Mouse (Mus musculus): Measurements from ENCODE around the gene Tifab.

DNA sequence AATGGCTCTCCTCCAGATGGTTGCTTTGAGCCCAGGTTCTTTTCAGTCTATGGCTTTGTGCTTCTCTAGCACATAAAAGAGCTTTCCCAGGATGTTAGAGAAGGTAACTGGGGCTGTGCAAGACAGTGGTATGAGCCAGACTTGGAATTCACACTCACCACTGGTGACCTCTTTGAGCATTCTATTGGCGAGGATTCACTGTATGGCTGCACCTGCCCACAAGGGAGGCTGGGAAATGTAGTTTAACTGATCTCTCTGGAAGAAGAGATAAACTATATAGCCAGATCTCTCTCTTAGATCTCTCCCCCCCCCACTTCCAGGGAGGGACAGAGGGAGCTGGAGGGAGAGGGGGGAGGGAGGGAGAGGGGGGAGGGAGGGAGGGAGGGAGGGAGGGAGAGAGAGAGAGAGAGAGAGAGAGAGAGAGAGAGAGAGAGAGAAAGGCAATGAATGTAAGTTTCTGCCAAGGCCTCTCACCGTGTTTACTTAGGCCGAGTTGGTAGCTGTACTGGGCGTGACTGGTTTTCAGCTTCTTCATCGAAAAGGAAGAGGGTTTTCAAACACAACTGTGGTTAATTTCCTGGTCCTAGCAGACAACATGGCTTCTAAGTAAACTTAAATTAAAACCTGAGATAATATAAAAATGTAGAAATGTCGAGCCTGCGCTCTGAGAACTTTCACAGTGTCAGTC is 25.8 kb downstream of the Tifab start:
- TF ChIP-seq POLR2A (IDR thresholded peaks at IDR 0.05; ENCODE audit: insufficient read length, low read depth): no peak
- TF ChIP-seq E2F4 (IDR thresholded peaks at IDR 0.05; ENCODE audit: insufficient read depth): no peak
- no peak for TF ChIP-seq USF1 (IDR thresholded peaks at IDR 0.05; ENCODE audit: low read depth)
- no peak for TF ChIP-seq REST (IDR thresholded peaks at IDR 0.05; ENCODE audit: insufficient read depth, insufficient read length)
- no peak for TF ChIP-seq SRF (IDR thresholded peaks at IDR 0.05; ENCODE audit: control insufficient read depth, insufficient read length, low read depth)
- no peak for TF ChIP-seq MAX (IDR thresholded peaks at IDR 0.05; ENCODE audit: low read depth)
- TF ChIP-seq TCF12 (IDR thresholded peaks at IDR 0.05; ENCODE audit: insufficient read depth, poor library complexity, severe bottlenecking): no peak
- no peak for TF ChIP-seq MYOG (IDR thresholded peaks at IDR 0.05; ENCODE audit: control insufficient read depth in 1 of 3, insufficient read depth in 1 of 3, insufficient read length in 2 of 3, low read depth in 2 of 3)
- no peak for TF ChIP-seq CEBPB (IDR thresholded peaks at IDR 0.05; ENCODE audit: insufficient read depth, poor library complexity, severe bottlenecking)
- no peak for TF ChIP-seq TCF3 (IDR thresholded peaks at IDR 0.05; ENCODE audit: insufficient read length, low read depth)
- TF ChIP-seq POLR2AphosphoS2 (IDR thresholded peaks at IDR 0.05; ENCODE audit: insufficient read length, low read depth): no peak

Data from myocyte (in vitro differentiated cells).